Mouse (Mus musculus) brown adipose tissue, adult 24 weeks (tissue): ENCODE measurements around the gene Tle6. TPM values are rescaled to one million over a fixed set of nuclear protein-coding genes. Genes with fewer than 3 reads are reported as not detected.

ENCODE experiments used
- H3K27ac ChIP-seq: fragments of 200-500 bp; replicated peaks from 2 replicates; pipeline ENCODE4 v1.5.1; 2012; ENCODE audit warnings: low read depth, mild to moderate bottlenecking, low read length
- H3K4me1 ChIP-seq: fragments of 200-500 bp; 2 replicates; pipeline ENCODE4 v1.6.1; 2012; ENCODE audit warnings: low read length, mixed read lengths; ENCODE audit not compliant: control insufficient read depth, insufficient read depth, insufficient read length
- H3K4me3 ChIP-seq: fragments of 200-500 bp; 2 replicates; pipeline ENCODE4 v1.5.1; 2012; ENCODE audit warnings: low read depth, mild to moderate bottlenecking, low read length, moderate library complexity; ENCODE audit not compliant: insufficient read depth
- polyA plus RNA-seq: library from polyadenylated mRNA; stranded (reverse); fragments of >200 nt; gene quantifications from 2 replicates; pipeline ENCODE4 v1.2.4, GENCODE M21; 2012; ENCODE audit not compliant: missing spikeins, insufficient read depth, insufficient read length

Gene Tle6
- polyA plus RNA-seq, 1 experiment: 3.3 TPM

DNA sequence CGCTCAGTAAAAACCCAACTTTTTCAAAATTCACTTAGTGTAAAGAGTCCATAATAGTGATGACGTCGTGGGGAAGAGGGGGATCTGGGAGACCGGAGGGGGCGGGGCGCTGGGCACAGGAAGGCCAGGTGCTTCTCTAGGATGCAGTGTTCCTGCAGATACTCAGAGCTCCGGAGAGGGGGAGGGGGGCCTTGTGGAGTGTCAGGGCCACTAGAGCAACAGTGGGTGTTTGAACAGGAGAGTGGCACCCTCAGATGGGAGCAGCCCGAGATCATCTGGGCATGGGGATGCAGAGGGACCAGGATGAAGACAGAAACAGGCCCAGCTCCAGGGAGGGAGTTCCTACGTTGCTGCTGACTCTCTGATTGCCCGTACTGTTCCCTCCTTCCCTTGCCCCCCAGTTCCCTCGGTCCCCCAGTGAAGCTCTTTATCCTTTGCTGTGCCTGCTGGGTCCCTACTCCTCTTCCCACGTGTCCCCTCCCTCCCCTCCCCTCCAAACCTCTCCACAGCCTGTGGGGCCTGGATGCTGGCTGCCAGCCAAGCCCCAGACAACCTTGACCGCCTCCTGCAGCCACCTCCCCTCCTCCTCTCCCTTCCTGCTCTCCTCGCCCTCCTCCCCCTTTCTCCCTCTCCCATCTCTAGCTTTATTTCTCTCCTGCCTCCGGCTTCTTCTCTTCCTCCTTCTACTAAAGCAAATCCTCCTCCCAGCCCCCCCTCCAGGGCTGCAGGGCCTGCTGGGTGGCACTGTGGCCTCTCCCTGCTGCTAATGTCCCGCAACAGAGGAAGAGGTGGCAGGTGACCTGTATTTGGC lies 32.3 kb downstream of the Tle6 start:
- Histone ChIP-seq H3K4me1 (peaks cover 4% of the 10 kb centered on the region; the same call in 1 of the 2 replicates), H3K27ac (no peak overlapping the region), H3K4me3 (no peak overlapping the region)

DNA sequence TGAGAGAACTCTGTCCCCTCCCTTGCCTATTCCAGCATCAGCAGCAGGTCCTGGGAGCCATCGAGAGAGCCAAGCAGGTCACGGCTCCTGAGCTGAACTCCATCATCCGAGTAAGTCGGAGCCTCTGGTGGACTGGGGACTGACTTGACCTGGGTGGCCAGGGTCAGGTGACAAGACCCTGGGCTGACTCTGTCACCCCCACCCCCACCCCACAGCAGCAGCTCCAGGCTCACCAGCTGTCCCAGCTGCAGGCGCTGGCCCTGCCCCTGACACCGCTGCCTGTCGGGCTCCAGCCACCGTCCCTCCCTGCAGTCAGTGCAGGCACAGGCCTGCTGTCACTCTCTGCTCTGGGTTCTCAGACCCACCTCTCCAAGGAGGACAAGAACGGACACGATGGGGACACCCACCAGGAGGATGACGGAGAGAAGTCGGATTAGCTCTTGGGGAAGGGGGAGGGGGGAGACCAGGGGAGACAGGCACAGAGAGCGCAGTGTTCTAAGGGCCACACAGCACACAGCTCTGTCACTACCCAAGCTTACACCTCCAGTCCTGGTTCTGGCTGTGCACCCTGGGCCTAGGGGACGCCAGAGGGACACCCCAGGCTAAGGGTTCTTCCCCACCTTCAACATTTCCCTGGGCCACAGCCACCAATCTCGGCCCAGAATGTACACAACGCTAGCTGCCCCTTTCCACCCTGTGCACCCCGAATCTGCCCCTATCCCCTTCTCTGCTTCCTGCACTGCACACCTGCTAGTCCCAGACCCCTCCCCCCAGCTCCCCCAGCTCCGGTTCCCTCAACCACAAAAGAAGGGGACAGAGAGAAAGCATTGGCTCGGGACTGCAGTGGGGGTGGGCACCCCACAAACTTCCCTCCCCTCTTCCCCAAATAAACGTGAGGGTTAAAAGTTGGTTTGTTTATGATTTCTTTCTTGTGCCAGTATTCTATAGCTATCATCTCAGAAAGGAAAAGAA lies 35.3 kb downstream of the Tle6 start:
- no peak overlapping the region for H3K4me3 ChIP-seq
- H3K27ac ChIP-seq: no peak overlapping the region
- peaks cover 14% of the 10 kb centered on the region for H3K4me1 ChIP-seq

DNA sequence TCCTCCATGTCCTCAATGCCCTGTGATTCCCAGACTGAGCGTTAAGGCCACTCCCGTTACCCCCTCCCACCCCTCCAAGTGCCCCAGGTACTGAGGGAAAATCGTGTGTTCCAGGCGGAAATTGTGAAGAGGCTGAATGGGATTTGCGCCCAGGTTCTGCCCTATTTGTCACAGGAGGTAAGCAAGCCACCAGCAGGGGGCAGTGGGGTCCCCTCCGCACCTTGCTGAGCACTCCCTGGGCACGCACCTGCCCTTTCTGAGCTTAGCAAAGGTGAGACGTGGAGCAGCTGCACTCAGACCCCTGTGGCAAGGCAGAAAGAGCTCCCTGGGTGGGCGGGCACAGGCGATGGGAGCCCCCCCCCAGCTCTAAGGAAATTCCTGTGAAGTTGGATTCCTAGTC lies 36.1 kb downstream of the Tle6 start:
- Histone ChIP-seq H3K4me3 (no peak overlapping the region), H3K4me1 (peaks cover 14% of the 10 kb centered on the region), H3K27ac (no peak overlapping the region)

DNA sequence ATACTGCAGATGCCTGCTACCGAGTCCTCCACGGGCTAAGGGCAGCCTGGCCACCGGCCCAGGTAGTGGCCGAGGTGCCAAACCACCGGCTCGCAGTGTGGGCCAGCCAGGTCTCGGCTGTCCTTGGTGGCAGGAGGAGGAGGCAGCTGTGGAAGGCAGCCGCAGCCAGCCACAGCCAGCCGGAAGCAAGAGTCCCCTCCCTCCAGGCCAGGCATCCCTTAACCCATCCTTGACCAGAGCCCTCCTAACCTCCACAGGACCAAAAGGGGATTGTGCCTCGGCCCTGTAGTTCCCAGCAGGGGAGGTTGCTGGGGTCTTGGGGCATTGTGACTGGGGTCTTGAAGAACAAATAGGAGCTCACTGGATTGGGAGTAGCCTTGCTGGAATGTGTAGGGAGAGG lies 36.7 kb downstream of the Tle6 start:
- H3K4me1 ChIP-seq: peaks cover 14% of the 10 kb centered on the region
- peak overlapping the region; percentile 37; the same call in 1 of the 2 replicates for H3K4me3 ChIP-seq
- no peak overlapping the region for H3K27ac ChIP-seq

DNA sequence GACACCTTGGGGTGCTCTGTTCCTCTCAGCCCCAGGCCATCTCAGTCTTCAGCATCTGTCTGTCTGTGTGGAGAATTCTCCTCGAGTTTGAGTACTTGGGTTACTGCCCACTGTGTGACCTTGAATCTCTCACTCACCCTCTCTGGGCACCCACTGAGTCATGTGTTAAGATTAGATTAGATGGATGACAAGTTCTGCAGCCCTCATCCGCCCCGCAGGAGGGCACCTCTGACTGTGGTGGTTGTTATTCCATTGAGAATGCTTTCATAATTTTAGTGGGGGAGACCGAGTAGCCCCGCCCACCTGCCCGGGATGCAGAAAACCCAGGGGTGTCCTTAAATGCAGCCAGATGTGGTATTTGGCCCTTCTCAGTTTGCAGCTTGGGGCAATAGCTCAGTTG lies 37.4 kb downstream of the Tle6 start:
- peaks cover 20% of the 10 kb centered on the region for H3K4me1 ChIP-seq
- no peak overlapping the region for H3K27ac ChIP-seq
- H3K4me3 ChIP-seq: no peak overlapping the region

DNA sequence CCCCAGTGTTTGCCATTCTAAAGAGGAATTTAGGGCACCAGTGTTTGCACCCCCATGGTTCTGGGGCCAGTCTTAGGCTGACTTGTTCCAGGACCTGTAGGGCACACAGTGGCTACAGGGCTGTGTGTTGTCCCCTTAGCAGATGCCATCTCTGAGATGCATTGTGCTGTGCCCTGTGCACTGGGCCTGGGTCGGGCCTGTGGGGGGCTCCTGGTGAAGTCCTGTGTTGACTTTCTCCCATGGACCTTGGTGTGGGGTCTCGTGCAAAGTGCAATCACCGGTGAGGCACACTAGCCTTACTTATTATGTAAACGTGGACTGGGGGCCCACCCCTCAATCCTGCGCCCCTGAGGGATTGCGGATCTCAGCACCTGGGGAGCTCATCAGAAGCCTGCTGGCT lies 38.5 kb downstream of the Tle6 start:
- Histone ChIP-seq H3K4me3 (no peak overlapping the region), H3K4me1 (peaks cover 20% of the 10 kb centered on the region), H3K27ac (no peak overlapping the region)

DNA sequence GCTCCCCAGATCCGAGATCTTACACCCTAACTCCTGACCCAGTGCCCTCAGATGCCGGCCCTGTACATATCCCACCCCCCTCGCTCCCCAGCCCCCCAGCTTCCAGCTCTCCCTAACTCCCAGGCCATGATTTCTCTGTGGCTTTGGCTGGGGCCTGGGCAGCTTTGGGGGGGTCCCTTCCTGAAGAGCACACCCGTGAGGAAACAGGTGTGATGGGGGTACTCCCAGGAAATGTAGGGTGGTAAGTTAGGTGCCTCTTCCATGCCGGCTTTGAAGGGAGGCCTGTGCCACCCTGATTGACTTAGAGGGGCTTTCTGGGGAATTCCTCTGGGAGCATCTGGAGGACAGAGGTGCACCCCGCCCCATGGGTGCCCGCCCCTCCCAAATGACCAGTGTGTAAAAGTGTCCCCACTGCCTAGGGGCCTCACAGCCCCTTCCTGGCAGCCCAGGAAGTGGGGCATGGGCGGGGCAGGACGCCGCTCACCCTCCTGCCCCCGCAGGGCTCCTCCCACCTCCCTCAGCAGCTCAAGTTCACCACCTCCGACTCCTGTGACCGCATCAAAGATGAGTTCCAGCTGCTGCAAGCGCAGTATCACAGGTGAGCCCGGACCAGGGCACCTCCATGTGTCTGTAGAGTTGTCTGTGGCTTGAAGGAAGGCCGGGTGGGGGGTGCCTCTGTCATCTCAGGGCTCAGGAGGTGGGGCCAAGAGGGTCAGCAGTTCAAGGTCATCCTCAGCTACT lies 40.0 kb downstream of the Tle6 start:
- peak overlapping the region; percentile 100 for H3K4me3 ChIP-seq
- H3K4me1 ChIP-seq: peaks cover 20% of the 10 kb centered on the region
- H3K27ac ChIP-seq: no peak overlapping the region

DNA sequence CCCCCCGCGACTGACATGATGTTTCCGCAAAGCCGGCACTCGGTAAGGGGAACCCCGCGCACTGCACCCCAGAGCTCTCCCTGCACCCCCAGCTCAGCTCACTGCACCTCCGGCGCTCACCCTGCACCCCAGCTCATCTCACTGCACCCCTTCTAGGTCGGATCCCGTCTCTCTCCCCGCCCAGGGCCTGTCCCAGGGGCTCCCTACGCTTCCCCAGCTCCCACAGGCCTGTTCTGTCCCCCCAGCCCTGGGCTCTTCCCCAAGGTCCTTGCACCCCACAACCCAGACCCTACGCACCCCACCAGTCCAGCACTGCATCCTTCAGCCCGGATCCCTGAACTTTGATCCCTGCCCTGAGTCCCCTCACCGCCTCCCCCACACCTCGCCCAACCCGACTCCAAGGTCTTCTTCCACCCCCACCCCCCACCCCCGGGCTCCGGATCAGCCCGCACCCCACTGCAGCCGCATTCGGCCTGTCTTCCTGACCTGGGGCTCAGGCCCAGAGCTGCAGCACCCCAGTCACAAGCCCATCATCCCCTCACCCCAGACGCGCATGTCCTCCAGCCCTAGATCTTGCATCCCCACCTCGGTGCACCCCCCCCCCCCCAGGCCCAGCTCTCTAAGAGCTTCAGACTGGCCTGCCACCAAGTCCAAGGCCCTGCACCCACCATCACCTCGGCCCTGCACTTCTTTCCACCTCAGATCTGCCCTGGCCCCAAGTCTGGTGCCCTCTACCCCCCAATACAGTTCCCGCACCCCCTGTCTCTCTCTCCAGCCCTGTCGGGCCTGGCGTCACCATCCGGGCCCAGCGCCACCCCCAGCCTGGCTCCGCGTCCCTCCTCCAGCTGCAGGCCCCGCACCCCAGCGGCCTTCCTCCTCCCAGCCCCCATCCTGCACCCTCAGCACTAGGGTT lies 41.0 kb downstream of the Tle6 start:
- Histone ChIP-seq H3K27ac (peak overlapping the region; percentile 86), H3K4me3 (peak overlapping the region; percentile 100), H3K4me1 (peaks cover 20% of the 10 kb centered on the region)

DNA sequence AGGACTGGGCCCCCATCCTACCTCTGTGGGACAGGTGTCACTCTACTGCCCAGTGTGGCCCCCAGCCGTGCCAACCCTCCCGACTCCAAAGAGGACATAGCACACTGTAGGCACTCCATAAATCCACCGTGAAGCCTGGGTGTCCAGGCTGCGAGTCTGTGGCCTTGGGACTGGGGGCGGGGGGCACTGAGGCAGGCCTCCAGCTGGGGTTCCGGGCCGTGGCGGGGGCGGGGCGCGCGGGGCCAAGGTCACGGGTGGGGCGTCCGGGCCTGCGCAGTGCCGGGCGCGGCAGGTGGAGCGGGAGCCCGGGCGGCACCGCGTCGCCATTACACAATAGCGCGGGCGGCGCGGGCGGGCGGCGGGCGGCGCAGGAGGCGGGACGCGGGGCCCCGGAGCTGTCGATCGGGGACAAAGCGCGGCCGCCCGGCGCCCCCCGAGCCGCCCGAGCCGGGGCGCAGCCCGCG lies 41.7 kb downstream of the Tle6 start, which contains the start of gene Aes:
Aes (plus strand) TSS at position 326 of the 464 bp plus-strand sequence.
- peak within 1 kb of the TSS; percentile 93 for H3K27ac ChIP-seq
- H3K4me3 ChIP-seq: peak within 1 kb of the TSS; percentile 100
- H3K4me1 ChIP-seq: peaks cover 20% of the 10 kb centered on the region

DNA sequence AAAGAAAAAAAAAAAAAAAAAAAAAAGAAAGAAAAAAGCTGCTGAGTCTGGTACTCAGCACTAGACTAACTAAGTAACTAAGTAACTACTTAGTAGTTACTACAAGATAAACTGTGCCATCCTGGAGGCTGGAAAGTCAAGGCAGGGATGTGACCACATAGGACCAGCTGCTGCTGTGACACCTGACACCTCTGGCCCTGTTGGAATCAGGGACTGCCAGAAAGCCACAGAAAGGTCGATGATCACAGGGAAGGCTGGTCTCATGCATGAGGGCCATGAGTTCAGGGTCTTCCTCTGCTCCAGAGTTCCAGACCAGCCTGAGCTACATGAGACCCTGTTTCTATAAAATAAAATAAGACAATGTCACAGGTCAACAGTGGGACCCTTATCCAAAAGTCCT lies 43.4 kb downstream of the Tle6 start:
- H3K27ac ChIP-seq: no peak overlapping the region
- H3K4me3 ChIP-seq: no peak overlapping the region
- peaks cover 13% of the 10 kb centered on the region for H3K4me1 ChIP-seq

DNA sequence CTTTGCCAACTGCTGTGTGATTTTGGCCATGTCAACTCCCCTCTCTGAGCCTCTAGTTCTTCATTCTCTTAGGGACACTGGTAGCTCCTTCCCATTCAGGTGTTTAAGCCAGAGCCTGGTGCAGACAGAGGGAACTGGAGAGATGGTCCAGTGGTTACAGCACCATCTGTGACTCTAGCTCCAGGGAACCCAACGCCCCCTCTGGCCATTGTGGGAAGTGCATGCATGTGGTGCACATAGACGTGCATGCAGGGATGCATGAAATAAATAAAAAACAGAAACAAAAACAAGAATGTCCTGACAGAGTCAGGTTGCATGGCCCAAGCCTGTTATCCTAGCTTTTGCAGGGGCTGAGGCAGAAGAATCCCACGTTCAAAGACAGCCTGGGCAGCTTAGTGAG lies 44.6 kb downstream of the Tle6 start:
- Histone ChIP-seq H3K4me1 (peaks cover 8% of the 10 kb centered on the region), H3K27ac (no peak overlapping the region), H3K4me3 (no peak overlapping the region)

DNA sequence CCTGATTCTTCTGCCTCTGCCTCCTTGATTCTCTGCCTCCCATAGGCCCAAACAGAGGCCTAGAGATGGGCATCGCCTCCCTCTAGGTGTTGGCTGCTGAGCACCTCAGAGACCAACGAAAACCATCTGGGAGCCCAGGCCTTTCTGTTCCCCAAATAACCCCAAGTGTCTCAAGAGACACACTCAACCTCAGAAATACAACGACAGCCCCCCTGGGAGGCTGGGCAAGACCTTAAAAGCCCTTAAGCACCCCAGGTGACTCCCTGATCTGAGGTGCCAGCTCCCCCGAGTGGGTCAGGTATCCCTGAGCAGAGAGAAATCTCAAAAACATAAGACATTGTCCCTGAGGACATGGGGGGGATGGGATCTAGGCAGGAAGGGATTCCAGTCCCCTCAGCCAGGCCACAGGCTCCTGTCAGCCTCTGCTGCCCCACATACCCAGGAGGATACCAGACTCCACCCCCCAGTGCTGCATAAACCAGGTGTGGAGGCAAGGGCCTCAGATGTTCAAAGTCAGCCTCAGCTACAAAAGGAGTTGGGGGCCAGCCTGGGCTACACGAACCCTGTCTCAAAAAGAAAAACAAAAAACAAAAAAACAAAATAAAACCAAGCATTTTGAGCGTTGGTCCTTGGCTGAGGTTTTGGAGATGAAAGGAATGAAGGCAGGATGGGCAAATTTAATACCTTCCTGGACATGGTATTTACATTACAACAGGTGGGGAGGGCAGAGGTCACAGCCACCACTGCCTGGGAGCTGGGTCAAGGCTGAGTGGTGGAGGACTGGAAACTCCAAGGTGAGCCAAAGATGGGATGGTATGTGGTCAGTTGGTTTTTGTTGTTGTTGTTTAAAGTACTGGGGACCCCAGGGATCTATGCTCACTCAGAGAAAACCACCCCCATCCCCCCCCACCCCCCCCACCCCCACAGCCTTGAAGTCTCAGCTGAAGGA lies 46.8 kb downstream of the Tle6 start:
- Histone ChIP-seq H3K4me1 (peaks cover 5% of the 10 kb centered on the region; the same call in 1 of the 2 replicates), H3K27ac (no peak overlapping the region), H3K4me3 (no peak overlapping the region)

DNA sequence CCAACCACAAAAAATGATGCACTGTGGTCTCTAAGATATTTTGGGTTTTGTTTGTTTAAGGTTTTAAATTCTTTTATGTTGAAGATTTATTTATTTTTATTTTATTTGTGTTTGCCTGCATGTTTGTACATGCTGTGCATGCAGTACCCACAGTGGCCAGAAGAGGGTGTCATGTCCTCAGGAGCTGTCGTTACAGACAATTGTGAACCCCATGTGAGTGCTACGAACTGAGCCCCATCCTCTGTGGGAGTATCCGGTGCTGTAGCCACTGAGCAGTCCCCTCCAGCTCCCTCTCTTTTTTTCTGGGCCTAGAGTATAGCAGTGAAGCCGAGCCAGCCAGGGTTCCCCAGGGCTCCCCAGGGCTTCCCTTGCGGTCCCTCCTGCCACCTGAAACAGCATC lies 47.6 kb downstream of the Tle6 start:
- Histone ChIP-seq H3K4me3 (no peak overlapping the region), H3K27ac (no peak overlapping the region), H3K4me1 (no peaks in the 10 kb centered on the region)
